Mouse (Mus musculus): ENCODE measurements around the gene Prrt3.

DNA sequence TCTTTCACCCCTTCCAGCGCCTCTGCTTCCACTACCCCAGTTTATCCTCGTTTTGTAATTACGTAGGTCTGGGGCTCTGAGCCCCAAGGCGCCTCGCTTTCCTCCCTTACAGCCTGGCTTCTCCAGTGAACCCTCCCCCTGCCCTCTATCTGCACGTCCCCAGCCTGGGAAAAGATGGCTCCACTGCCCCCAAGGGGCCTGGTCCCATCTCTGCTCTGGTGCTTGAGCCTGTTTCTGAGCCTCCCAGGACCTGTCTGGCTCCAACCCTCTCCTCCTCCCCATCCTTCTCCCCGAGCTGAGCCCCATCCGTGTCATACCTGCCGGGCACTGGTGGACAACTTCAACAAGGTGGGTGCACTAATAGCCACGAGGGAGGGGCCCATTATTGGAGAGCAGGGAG lies 18.0 kb downstream of the Prrt3 start:
- TF ChIP-seq GATA1 (IDR thresholded peaks at IDR 0.05; ENCODE audit: low read length): no peak
- TF ChIP-seq TAL1 (IDR thresholded peaks at IDR 0.05; ENCODE audit: low read length): no peak

Measured in erythroblast, embryonic 14.5 days (primary cell).